Mouse (Mus musculus) left cerebral cortex, postnatal 36 days (tissue): ENCODE data around the gene BC035947. TPM values are rescaled to one million over a fixed set of nuclear protein-coding genes. Genes with fewer than 3 reads are reported as not detected.
"Not testable (repeated sequence)": the region's sequence is repeated elsewhere in the genome, so short reads cannot be mapped to it uniquely, and the experiment has no call there.

ENCODE experiments used
- DNase-seq, 2 experiments: peaks; one replicate each; pipeline ENCODE4 v3.0.0; 2021 to 2022; ENCODE audit warnings: low spot score in 2 of 2, mixed read lengths in 1 of 2
- intact Hi-C: fragments of 180-260 bp; cut with DNase I; formaldehyde crosslinking; loops from one replicate; pipeline ENCODE4 v1.15.1; 2025
- total RNA-seq, 2 experiments: library from RNA; stranded (reverse); gene quantifications; 2 replicates each; pipeline ENCODE4 v1.2.3; 2021

The BC035947 gene
- under 1 TPM; 0.45 to 0.49 TPM for total RNA-seq

- no peak for DNase-seq
- intact Hi-C loops: no loop called here
These were observed at the start of gene BC035947 for GRCm38 (mm10) chr1:78511621-78512160. Gene BC035947 (minus strand): TSS chr1:78512158.

GRCm38 (mm10) chr1:78554012-78554666 lies 42.2 kb upstream of the BC035947 start:
- intact Hi-C loops: no loop called here
- no peak for DNase-seq

- intact Hi-C loops: no loop called here
- DNase-seq: no peak
These were observed 37.0 kb upstream of the BC035947 start for GRCm38 (mm10) chr1:78548961-78549360.

GRCm38 (mm10) chr1:78546258-78546657 lies 34.3 kb upstream of the BC035947 start:
- no peak for DNase-seq
- intact Hi-C loops: no loop called here

GRCm38 (mm10) chr1:78543631-78544030 lies 31.7 kb upstream of the BC035947 start:
- intact Hi-C loops, DNase-seq: not testable (repeated sequence)

GRCm38 (mm10) chr1:78539166-78539565 lies 27.2 kb upstream of the BC035947 start:
- intact Hi-C loops: loop anchor here (5.0 kb wide), 3 partner anchors 53 to 1103 kb away; no protein-coding TSS in a partner anchor

GRCm38 (mm10) chr1:78538396-78538795 lies 26.4 kb upstream of the BC035947 start:
- intact Hi-C loops: loop anchor here (5.0 kb wide), 3 partner anchors 54 to 1104 kb away; no protein-coding TSS in a partner anchor
- DNase-seq: no peak

More at GRCm38 (mm10) chr1:78539166-78539565, 27.2 kb upstream of the BC035947 start:
- DNase-seq: no peak

- intact Hi-C loops: loop anchor here (2.0 to 5.0 kb wide), 4 partner anchors 55 to 1105 kb away; partner anchors contain the start of gene Utp14b
- DNase-seq: peak; percentile 82 to 87
These were observed 25.6 kb upstream of the BC035947 start for GRCm38 (mm10) chr1:78537494-78538010.

- intact Hi-C loops: loop anchor here (2.0 to 5.0 kb wide), 4 partner anchors 56 to 1106 kb away; partner anchors contain the start of gene Utp14b
- DNase-seq: peak; percentile 77 to 78
These were observed 24.6 kb upstream of the BC035947 start for GRCm38 (mm10) chr1:78536310-78537164.

- DNase-seq: no peak
- intact Hi-C loops: loop anchor here (5.0 kb wide), 3 partner anchors 58 to 1108 kb away; no protein-coding TSS in a partner anchor
These were observed 22.6 kb upstream of the BC035947 start for GRCm38 (mm10) chr1:78534428-78535150.

- no peak for DNase-seq
- intact Hi-C loops: no loop called here
These were observed 20.3 kb upstream of the BC035947 start for GRCm38 (mm10) chr1:78532184-78532800.

- intact Hi-C loops: no loop called here
- no peak for DNase-seq
These were observed 18.7 kb upstream of the BC035947 start for GRCm38 (mm10) chr1:78530500-78531215.

- intact Hi-C loops: no loop called here
These were observed 17.1 kb upstream of the BC035947 start for GRCm38 (mm10) chr1:78529011-78529410.

GRCm38 (mm10) chr1:78528356-78528755 lies 16.4 kb upstream of the BC035947 start:
- DNase-seq: no peak
- intact Hi-C loops: no loop called here

More at GRCm38 (mm10) chr1:78529011-78529410, 17.1 kb upstream of the BC035947 start:
- no peak for DNase-seq

GRCm38 (mm10) chr1:78525189-78525886 lies 13.4 kb upstream of the BC035947 start:
- peak; percentile 58 to 64 for DNase-seq
- intact Hi-C loops: no loop called here

GRCm38 (mm10) chr1:78518907-78519306 lies 6.9 kb upstream of the BC035947 start:
- no peak for DNase-seq

GRCm38 (mm10) chr1:78512756-78513155 lies 798 bp upstream of the BC035947 start:
- DNase-seq: no peak
- intact Hi-C loops: no loop called here

More at GRCm38 (mm10) chr1:78518907-78519306, 6.9 kb upstream of the BC035947 start:
- intact Hi-C loops: no loop called here
